Mouse (Mus musculus): ENCODE measurements at regions not wholly inside any gene's neighbourhood (a gene's known extent, or its start where the extent isn't known, plus 50 kb on each side); places are given as distances from the start of the nearest gene placed in this dataset.

- no peak for DNase-seq (ENCODE audit: low spot score in 2 of 2)
Observed at GRCm38 (mm10) chr5:98108394-98108793, 58.6 kb upstream of the Prdm8 start.

- peak; percentile 41 to 62 for DNase-seq (ENCODE audit: low spot score in 2 of 2)
Observed at GRCm38 (mm10) chr5:98106261-98106660, 60.7 kb upstream of the Prdm8 start.

GRCm38 (mm10) chr5:98083409-98083808 lies 52.6 kb upstream of the Antxr2 start:
- no peak for DNase-seq (ENCODE audit: low spot score in 2 of 2)

GRCm38 (mm10) chr5:98081204-98081603 lies 50.4 kb upstream of the Antxr2 start:
- DNase-seq (ENCODE audit: low spot score in 2 of 2): peak; percentile 12 to 17

All from right cerebral cortex, adult 2 months (tissue).